Mouse (Mus musculus): ENCODE results near the gene Tsc2. TPM values are rescaled to one million over a fixed set of nuclear protein-coding genes. Genes with fewer than 3 reads are reported as not detected.
"Not testable (repeated sequence)": the region's sequence is repeated elsewhere in the genome, so short reads cannot be mapped to it uniquely, and the experiment has no call there.

The Tsc2 gene
- polyA plus RNA-seq, 1 experiment from 2014 or later = 54.0 TPM

- 59% methylated on average over 7 of the region's 7 CpGs for WGBS
- H3K4me1 ChIP-seq = peaks cover 26% of the 10 kb centered on the region
- not testable (repeated sequence) for H3K27ac ChIP-seq; H3K9ac ChIP-seq; H3K9me3 ChIP-seq; H3K27me3 ChIP-seq; H3K4me2 ChIP-seq; H3K36me3 ChIP-seq; ATAC-seq (ENCODE audit: insufficient number of reproducible peaks, low FRiP score, low TSS enrichment, low read depth); H3K4me3 ChIP-seq
Observed at GRCm38 (mm10) chr17:24667011-24667410, 34.6 kb upstream of the Tsc2 start.

- H3K4me1 ChIP-seq = peaks cover 15% of the 10 kb centered on the region
- peak within 1 kb of the TSS; percentile 97 for H3K4me2 ChIP-seq
- WGBS = 3% methylated on average over 47 of the region's 47 CpGs
- ATAC-seq (ENCODE audit: insufficient number of reproducible peaks, low FRiP score, low TSS enrichment, low read depth) = no peak
- H3K36me3 ChIP-seq = no peaks in the 10 kb centered on the region
- no peak within 1 kb of the TSS for H3K27ac ChIP-seq
- peak within 1 kb of the TSS; percentile 45 for H3K4me3 ChIP-seq
- peak within 1 kb of the TSS; percentile 54 for H3K9ac ChIP-seq
- H3K27me3 ChIP-seq = peaks cover 48% of the 10 kb centered on the region
- no peaks in the 10 kb centered on the region for H3K9me3 ChIP-seq
Observed at GRCm38 (mm10) chr17:24658017-24658758, 25.8 kb upstream of the Tsc2 start, which contains the start of gene Npw. Npw (minus strand) TSS chr17:24658457.

- H3K4me2 ChIP-seq = no peak overlapping the region
- ATAC-seq (ENCODE audit: insufficient number of reproducible peaks, low FRiP score, low TSS enrichment, low read depth) = no peak
Observed at GRCm38 (mm10) chr17:24654969-24655368, 22.5 kb upstream of the Tsc2 start.

GRCm38 (mm10) chr17:24653967-24654710 lies 21.7 kb upstream of the Tsc2 start:
- ATAC-seq (ENCODE audit: insufficient number of reproducible peaks, low FRiP score, low TSS enrichment, low read depth) = 0 out of 2 replicates have a peak, but pooled peaks have one; percentile 36
- 4% methylated on average over 19 of the region's 19 CpGs for WGBS
- Histone ChIP-seq H3K4me3 (peak overlapping the region; percentile 32), H3K9ac (no peak overlapping the region), H3K27ac (peak overlapping the region; percentile 44; the same call in 1 of the 2 replicates), H3K4me2 (peak overlapping the region; percentile 51), H3K4me1 (peaks cover 29% of the 10 kb centered on the region), H3K27me3 (peaks cover 29% of the 10 kb centered on the region), H3K9me3 (no peaks in the 10 kb centered on the region), H3K36me3 (no peaks in the 10 kb centered on the region)

More at GRCm38 (mm10) chr17:24654969-24655368, 22.5 kb upstream of the Tsc2 start:
- 70% methylated on average over 4 of the region's 4 CpGs for WGBS
- peaks cover 36% of the 10 kb centered on the region for H3K27me3 ChIP-seq
- H3K9me3 ChIP-seq = no peaks in the 10 kb centered on the region
- no peaks in the 10 kb centered on the region for H3K36me3 ChIP-seq
- no peak overlapping the region for H3K27ac ChIP-seq
- H3K9ac ChIP-seq = no peak overlapping the region
- peaks cover 20% of the 10 kb centered on the region for H3K4me1 ChIP-seq
- H3K4me3 ChIP-seq = no peak overlapping the region

GRCm38 (mm10) chr17:24651835-24652234 lies 19.4 kb upstream of the Tsc2 start:
- H3K4me3 ChIP-seq = no peak overlapping the region
- peaks cover 29% of the 10 kb centered on the region for H3K4me1 ChIP-seq
- H3K27me3 ChIP-seq = peaks cover 6% of the 10 kb centered on the region
- WGBS = 74% methylated on average over 3 of the region's 3 CpGs
- H3K4me2 ChIP-seq = no peak overlapping the region
- no peaks in the 10 kb centered on the region for H3K9me3 ChIP-seq
- H3K9ac ChIP-seq = no peak overlapping the region
- no peak for ATAC-seq (ENCODE audit: insufficient number of reproducible peaks, low FRiP score, low TSS enrichment, low read depth)
- peaks cover 6% of the 10 kb centered on the region; the same call in 1 of the 2 replicates for H3K36me3 ChIP-seq
- no peak overlapping the region for H3K27ac ChIP-seq

- H3K27ac ChIP-seq = no peak overlapping the region
- WGBS = 77% methylated on average over 4 of the region's 4 CpGs
- no peaks in the 10 kb centered on the region for H3K27me3 ChIP-seq
- no peak overlapping the region for H3K4me2 ChIP-seq
- peaks cover 33% of the 10 kb centered on the region for H3K4me1 ChIP-seq
- H3K36me3 ChIP-seq = peaks cover 7% of the 10 kb centered on the region; the same call in 1 of the 2 replicates
- H3K9ac ChIP-seq = no peak overlapping the region
- ATAC-seq (ENCODE audit: insufficient number of reproducible peaks, low FRiP score, low TSS enrichment, low read depth) = no peak
- H3K9me3 ChIP-seq = no peaks in the 10 kb centered on the region
- H3K4me3 ChIP-seq = no peak overlapping the region
Observed at GRCm38 (mm10) chr17:24650766-24651165, 18.3 kb upstream of the Tsc2 start.

- under 1% methylated on average over 33 of the region's 41 CpGs for WGBS
Observed at GRCm38 (mm10) chr17:24650070-24650616, 17.7 kb upstream of the Tsc2 start, which contains the start of gene Slc9a3r2. Slc9a3r2 (minus strand) TSS chr17:24650327.

GRCm38 (mm10) chr17:24649581-24650069 lies 17.2 kb upstream of the Tsc2 start:
- H3K27ac ChIP-seq = peak overlapping the region; percentile 84
- peak overlapping the region; percentile 97 for H3K4me2 ChIP-seq
- no peaks in the 10 kb centered on the region for H3K27me3 ChIP-seq
- peak overlapping the region; percentile 92 for H3K4me3 ChIP-seq
- 1% methylated on average over 35 of the region's 35 CpGs for WGBS
- no peaks in the 10 kb centered on the region for H3K9me3 ChIP-seq
- peaks cover 45% of the 10 kb centered on the region for H3K4me1 ChIP-seq
- ATAC-seq (ENCODE audit: insufficient number of reproducible peaks, low FRiP score, low TSS enrichment, low read depth) = peak; percentile 20; the same call in 1 of the 2 replicates
- peak overlapping the region; percentile 89 for H3K9ac ChIP-seq
- peaks cover 11% of the 10 kb centered on the region; the same call in 1 of the 2 replicates for H3K36me3 ChIP-seq

More at GRCm38 (mm10) chr17:24650070-24650616, 17.7 kb upstream of the Tsc2 start, which contains the start of gene Slc9a3r2:
- Histone ChIP-seq H3K4me2 (peak within 1 kb of the TSS; percentile 97), H3K9ac (peak within 1 kb of the TSS; percentile 89), H3K4me3 (peak within 1 kb of the TSS; percentile 92), H3K27me3 (no peaks in the 10 kb centered on the region), H3K36me3 (peaks cover 7% of the 10 kb centered on the region; the same call in 1 of the 2 replicates), H3K27ac (peak within 1 kb of the TSS; percentile 84), H3K4me1 (peaks cover 40% of the 10 kb centered on the region), H3K9me3 (no peaks in the 10 kb centered on the region)
- peak; percentile 56 for ATAC-seq (ENCODE audit: insufficient number of reproducible peaks, low FRiP score, low TSS enrichment, low read depth)

GRCm38 (mm10) chr17:24648731-24649377 lies 16.4 kb upstream of the Tsc2 start:
- H3K4me1 ChIP-seq = peaks cover 53% of the 10 kb centered on the region
- WGBS = 66% methylated on average over 10 of the region's 10 CpGs
- H3K27ac ChIP-seq = no peak overlapping the region
- no peaks in the 10 kb centered on the region for H3K9me3 ChIP-seq
- H3K9ac ChIP-seq = no peak overlapping the region
- H3K4me2 ChIP-seq = peak overlapping the region; percentile 97
- H3K27me3 ChIP-seq = no peaks in the 10 kb centered on the region
- peak overlapping the region; percentile 92 for H3K4me3 ChIP-seq
- H3K36me3 ChIP-seq = peaks cover 13% of the 10 kb centered on the region; the same call in 1 of the 2 replicates
- ATAC-seq (ENCODE audit: insufficient number of reproducible peaks, low FRiP score, low TSS enrichment, low read depth) = no peak

- H3K9me3 ChIP-seq = no peaks in the 10 kb centered on the region
- peaks cover 60% of the 10 kb centered on the region for H3K4me1 ChIP-seq
- no peak overlapping the region for H3K4me3 ChIP-seq
- 0 out of 2 replicates have a peak overlapping the region, but pooled peaks have one; percentile 7 for H3K4me2 ChIP-seq
- peaks cover 13% of the 10 kb centered on the region; the same call in 1 of the 2 replicates for H3K36me3 ChIP-seq
- H3K9ac ChIP-seq = peak overlapping the region; percentile 10; the same call in 1 of the 2 replicates
- no peaks in the 10 kb centered on the region for H3K27me3 ChIP-seq
- ATAC-seq (ENCODE audit: insufficient number of reproducible peaks, low FRiP score, low TSS enrichment, low read depth) = no peak
- 75% methylated on average over 11 of the region's 11 CpGs for WGBS
- peak overlapping the region; percentile 22; the same call in 1 of the 2 replicates for H3K27ac ChIP-seq
Observed at GRCm38 (mm10) chr17:24647493-24647892, 15.1 kb upstream of the Tsc2 start.

- no peak for ATAC-seq (ENCODE audit: insufficient number of reproducible peaks, low FRiP score, low TSS enrichment, low read depth)
- Histone ChIP-seq H3K9me3 (no peaks in the 10 kb centered on the region), H3K36me3 (peaks cover 21% of the 10 kb centered on the region), H3K27ac (no peak overlapping the region), H3K4me2 (no peak overlapping the region), H3K9ac (no peak overlapping the region), H3K4me1 (peaks cover 60% of the 10 kb centered on the region), H3K4me3 (no peak overlapping the region), H3K27me3 (no peaks in the 10 kb centered on the region)
- WGBS = 79% methylated on average over 4 of the region's 4 CpGs
Observed at GRCm38 (mm10) chr17:24646381-24646780, 14.0 kb upstream of the Tsc2 start.
